Mouse (Mus musculus): ENCODE measurements around the gene Slc41a1. TPM values are rescaled to one million over a fixed set of nuclear protein-coding genes. Genes with fewer than 3 reads are reported as not detected.

Gene Slc41a1
- 10 to 100 TPM; 62.6 to 62.9 TPM for total RNA-seq (2021)
- long read RNA-seq, experiment 1, full-length matches to known transcripts: 24 of 45 reads
- long read RNA-seq, experiment 1, partial matches to known transcripts: 9 of 45 reads
- long read RNA-seq, experiment 1, other reads (novel, unspliced or antisense): 12 of 45 reads
- long read RNA-seq, experiment 2, full-length matches to known transcripts: 36 of 54 reads
- long read RNA-seq, experiment 2, partial matches to known transcripts: 4 of 54 reads
- long read RNA-seq, experiment 2, other reads (novel, unspliced or antisense): 14 of 54 reads

GRCm38 (mm10) chr1:131827207-131827786 lies at the start of gene Slc41a1:
TSS of gene Slc41a1 (plus strand) at chr1:131827493.
- peak within 1 kb of the TSS; percentile 83 for H3K4me3 ChIP-seq
- no peak for TF ChIP-seq CTCF (conservative IDR thresholded peaks at IDR 0.05)
- DNase-seq (ENCODE audit: low spot score in 2 of 2): no peak
- peak within 1 kb of the TSS; percentile 96 for H3K27ac ChIP-seq

GRCm38 (mm10) chr1:131794591-131794990 lies 32.7 kb upstream of the Slc41a1 start:
- no peak for TF ChIP-seq CTCF (conservative IDR thresholded peaks at IDR 0.05)
- DNase-seq (ENCODE audit: low spot score in 2 of 2): no peak
- Histone ChIP-seq H3K27ac (no peak overlapping the region), H3K4me3 (no peak overlapping the region)

GRCm38 (mm10) chr1:131795171-131795570 lies 32.1 kb upstream of the Slc41a1 start:
- Histone ChIP-seq H3K27ac (no peak overlapping the region), H3K4me3 (no peak overlapping the region)
- no peak for TF ChIP-seq CTCF (conservative IDR thresholded peaks at IDR 0.05)
- no peak for DNase-seq (ENCODE audit: low spot score in 2 of 2)

- no peak for DNase-seq (ENCODE audit: low spot score in 2 of 2)
- Histone ChIP-seq H3K4me3 (peak within 1 kb of the TSS; percentile 46), H3K27ac (peak within 1 kb of the TSS; percentile 29; the same call in 1 of the 2 replicates)
- TF ChIP-seq CTCF (conservative IDR thresholded peaks at IDR 0.05): no peak
Measured at GRCm38 (mm10) chr1:131797202-131797909, 29.9 kb upstream of the Slc41a1 start, which contains the start of gene Pm20d1. TSS of gene Pm20d1 (plus strand) at chr1:131797381.

GRCm38 (mm10) chr1:131800001-131800400 lies 27.3 kb upstream of the Slc41a1 start:
- Histone ChIP-seq H3K4me3 (no peak overlapping the region), H3K27ac (no peak overlapping the region)
- no peak for DNase-seq (ENCODE audit: low spot score in 2 of 2)
- TF ChIP-seq CTCF (conservative IDR thresholded peaks at IDR 0.05): no peak

GRCm38 (mm10) chr1:131801071-131801470 lies 26.2 kb upstream of the Slc41a1 start:
- Histone ChIP-seq H3K4me3 (no peak overlapping the region), H3K27ac (no peak overlapping the region)
- TF ChIP-seq CTCF (conservative IDR thresholded peaks at IDR 0.05): no peak
- no peak for DNase-seq (ENCODE audit: low spot score in 2 of 2)

- Histone ChIP-seq H3K27ac (0 out of 2 replicates have a peak overlapping the region, but pooled peaks have one; percentile 5), H3K4me3 (no peak overlapping the region)
- no peak for DNase-seq (ENCODE audit: low spot score in 2 of 2)
- TF ChIP-seq CTCF (conservative IDR thresholded peaks at IDR 0.05): no peak
Measured at GRCm38 (mm10) chr1:131802652-131803051, 24.6 kb upstream of the Slc41a1 start.

- TF ChIP-seq CTCF (conservative IDR thresholded peaks at IDR 0.05): no peak
Measured at GRCm38 (mm10) chr1:131804166-131804565, 23.1 kb upstream of the Slc41a1 start.

GRCm38 (mm10) chr1:131808986-131809385 lies 18.3 kb upstream of the Slc41a1 start:
- H3K4me3 ChIP-seq: no peak overlapping the region
- no peak overlapping the region for H3K27ac ChIP-seq
- DNase-seq (ENCODE audit: low spot score in 2 of 2): no peak
- TF ChIP-seq CTCF (conservative IDR thresholded peaks at IDR 0.05): no peak

More at GRCm38 (mm10) chr1:131804166-131804565, 23.1 kb upstream of the Slc41a1 start:
- Histone ChIP-seq H3K27ac (no peak overlapping the region), H3K4me3 (no peak overlapping the region)
- DNase-seq (ENCODE audit: low spot score in 2 of 2): no peak

GRCm38 (mm10) chr1:131809651-131810050 lies 17.6 kb upstream of the Slc41a1 start:
- DNase-seq (ENCODE audit: low spot score in 2 of 2): no peak
- H3K27ac ChIP-seq: no peak overlapping the region
- TF ChIP-seq CTCF (conservative IDR thresholded peaks at IDR 0.05): no peak
- H3K4me3 ChIP-seq: no peak overlapping the region

GRCm38 (mm10) chr1:131811393-131811792 lies 15.9 kb upstream of the Slc41a1 start:
- Histone ChIP-seq H3K4me3 (no peak overlapping the region), H3K27ac (no peak overlapping the region)
- DNase-seq (ENCODE audit: low spot score in 2 of 2): no peak
- TF ChIP-seq CTCF (conservative IDR thresholded peaks at IDR 0.05): no peak

GRCm38 (mm10) chr1:131812006-131812405 lies 15.3 kb upstream of the Slc41a1 start:
- TF ChIP-seq CTCF (conservative IDR thresholded peaks at IDR 0.05): no peak

GRCm38 (mm10) chr1:131812631-131813295 lies 14.5 kb upstream of the Slc41a1 start:
- Histone ChIP-seq H3K4me3 (no peak overlapping the region), H3K27ac (no peak overlapping the region)
- no peak for TF ChIP-seq CTCF (conservative IDR thresholded peaks at IDR 0.05)
- DNase-seq (ENCODE audit: low spot score in 2 of 2): no peak

More at GRCm38 (mm10) chr1:131812006-131812405, 15.3 kb upstream of the Slc41a1 start:
- H3K27ac ChIP-seq: no peak overlapping the region
- H3K4me3 ChIP-seq: no peak overlapping the region
- DNase-seq (ENCODE audit: low spot score in 2 of 2): no peak
